21 mouse cellular contexts compared by ENCODE assay signal in genomic region chr12:86958558-86958957, GRCm38 (mm10). TPM values are rescaled to one million over a fixed set of nuclear protein-coding genes. Genes with fewer than 3 reads are reported as not detected.
"Had no signal": no experiment of that assay in that cellular context is flagged by ENCODE, and none has a peak within 500 bp of the region (broad histone marks: within the 10 kb centered on the region; RNA-seq: fewer than 3 reads in every experiment).

No protein-coding gene starts in this region.

- H3K4me1 ChIP-seq: limb, embryonic 10.5 days; limb, embryonic 13.5 days; liver, embryonic 12.5 days; liver, embryonic 15.5 days had no signal

- DNase-seq: kidney, postnatal 10 days; kidney, postnatal 36 days; layer of hippocampus, adult 9-11 months; liver; lung, adult 18-20 months; lung, postnatal 14 days; lung, postnatal 4 days; midbrain, embryonic 14.5 days; right cerebral cortex, adult 18-20 months; right cerebral cortex, postnatal 14 days; right cerebral cortex, postnatal 4 days; thymus, adult 2 months; thymus, postnatal 14 days; thymus, postnatal 4 days had no signal

- H3K4me3 ChIP-seq: limb, embryonic 10.5 days; limb, embryonic 13.5 days; liver, embryonic 12.5 days; liver, embryonic 15.5 days had no signal

- H3K27ac ChIP-seq: limb, embryonic 10.5 days; limb, embryonic 13.5 days; liver, embryonic 12.5 days; liver, embryonic 15.5 days; stomach, postnatal 0 days had no signal

RNA-seq across cellular contexts. Expression of gene Zdhhc22, which starts 31.7 kb away (rescaled TPM):
- total RNA-seq: megakaryocyte progenitor cell, adult 5-6 weeks; megakaryocyte-erythroid progenitor cell, adult 5-6 weeks had no signal
- polyA plus RNA-seq: limb, embryonic 13.5 days; liver, embryonic 12.5 days had no signal
